21 mouse cellular contexts compared by ENCODE assay signal in the genomic region with DNA sequence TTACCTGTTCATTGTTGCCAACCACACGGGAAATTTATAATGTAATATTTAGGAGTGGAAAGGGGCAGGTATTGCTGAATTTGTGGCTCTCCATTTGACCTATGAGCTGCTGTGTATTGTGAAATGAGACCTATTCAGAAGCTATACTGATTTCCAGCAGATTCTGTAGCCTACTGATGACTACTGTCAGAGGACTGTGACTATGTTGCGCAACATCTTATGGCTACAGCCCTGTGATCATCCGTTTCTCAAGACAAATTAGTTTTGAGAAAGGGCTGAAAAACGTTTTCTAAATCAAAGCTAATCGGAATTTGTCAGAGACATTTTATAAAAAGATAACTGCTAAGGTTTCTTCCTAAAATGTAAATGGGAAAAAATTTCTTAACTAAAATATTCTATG.
DNase-seq lines count a peak whose midpoint lies in the region; TF ChIP-seq lines count a peak whose summit lies in the region.
"Had no signal": no experiment of that assay in that cellular context is flagged by ENCODE, and none has a peak within 500 bp of the region (broad histone marks: within the 10 kb centered on the region; RNA-seq: fewer than 3 reads in every experiment).

No protein-coding gene starts in this region.

- H3K4me2 ChIP-seq in myocyte (ENCODE audit: low read depth) = no peak overlapping the region
- H3K4me2 ChIP-seq: embryonic facial prominence, embryonic 12.5 days; forebrain, embryonic 13.5 days; forebrain, embryonic 15.5 days had no signal

- H3K27me3 ChIP-seq in myocyte (ENCODE audit: control insufficient read depth, insufficient read depth, insufficient read length) = no peaks in the 10 kb centered on the region
- H3K27me3 ChIP-seq: CH12.LX; embryonic facial prominence, embryonic 12.5 days; forebrain, embryonic 13.5 days; forebrain, embryonic 15.5 days; Patski had no signal

- no peaks in the 10 kb centered on the region for H3K36me3 ChIP-seq in myocyte (ENCODE audit: control insufficient read depth, insufficient read depth)
- H3K36me3 ChIP-seq: embryonic facial prominence, embryonic 10.5 days; embryonic facial prominence, embryonic 12.5 days; forebrain, embryonic 15.5 days; G1E had no signal

- no peaks in the 10 kb centered on the region for H3K79me2 ChIP-seq in myocyte (ENCODE audit: control insufficient read depth, insufficient read depth)

- no peak overlapping the region for H3K4me3 ChIP-seq in myocyte
- H3K4me3 ChIP-seq: embryonic facial prominence, embryonic 10.5 days; embryonic facial prominence, embryonic 12.5 days; forebrain, embryonic 13.5 days; forebrain, embryonic 15.5 days had no signal

- no peak for TF ChIP-seq POLR2A in myocyte (IDR thresholded peaks at IDR 0.05; ENCODE audit: insufficient read length, low read depth)

- peak; percentile 48 for DNase-seq in heart, adult 11 months
- DNase-seq in heart, adult 18-20 months = no peak
- peak; percentile 3 for DNase-seq in 416B (ENCODE audit: low read depth)
- DNase-seq in frontal cortex, postnatal 36 days (ENCODE audit: low spot score in 2 of 2) = no peak
- DNase-seq: adrenal gland, adult 8-10 months; adrenal gland, postnatal 14 days; adrenal gland, postnatal 36 days; cerebellum, adult 11-12 months; cerebellum, adult 2 months; cerebellum, adult 9-10 months; cerebellum, postnatal 10 days; cerebellum, postnatal 25 days; forebrain, postnatal 0 days had no signal

- no peak overlapping the region for H3ac ChIP-seq in myocyte (ENCODE audit: control insufficient read depth, insufficient read length)

TF ChIP-seq in myocyte, 11 proteins besides CTCF, POLR2A, EP300 and RAD21:
- no peak for TF ChIP-seq MYOD1 (IDR thresholded peaks at IDR 0.05; ENCODE audit: control insufficient read depth in 1 of 3, insufficient read length in 2 of 3, low read depth in 2 of 3)
- peak; percentile 87 for TF ChIP-seq CEBPB (IDR thresholded peaks at IDR 0.05; ENCODE audit: insufficient read depth, poor library complexity, severe bottlenecking)
- no peak for TF ChIP-seq MAX (IDR thresholded peaks at IDR 0.05; ENCODE audit: low read depth)

Comparison
In these comparisons a context has a peak if more than half of its experiments do, and no peak if none do; other contexts are left out.
1. DNase-seq: peak in heart, adult 11 months (single experiment) and 416B (single experiment); none in heart, adult 18-20 months (0 of 2) and frontal cortex, postnatal 36 days (0 of 2).